Mouse (Mus musculus): Measurements from ENCODE around the gene Slc15a3.

DNA sequence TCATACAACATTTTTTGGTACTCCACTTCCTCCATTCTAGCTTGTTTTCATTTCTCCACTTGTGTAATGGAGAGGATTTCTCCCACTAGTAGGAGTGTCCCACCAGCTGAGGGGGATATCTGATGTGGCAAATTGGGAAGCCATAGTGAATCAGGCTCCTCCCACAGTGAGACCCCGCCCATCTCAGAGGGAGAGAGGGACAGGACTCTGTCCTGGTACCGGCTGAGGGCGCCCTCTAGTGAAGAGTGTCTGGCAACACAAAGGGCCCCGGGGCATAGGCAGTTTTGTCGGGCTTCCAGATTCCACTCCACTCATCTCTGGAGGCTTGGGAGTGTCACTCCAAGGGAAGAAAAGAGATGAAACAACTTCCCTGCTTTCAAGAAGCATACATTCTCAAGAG lies 8.1 kb upstream of the Slc15a3 start:
- TF ChIP-seq CTCF (IDR thresholded peaks at IDR 0.05; ENCODE audit: low read depth) (peak; percentile 66), EP300 (IDR thresholded peaks at IDR 0.05; ENCODE audit: low read depth) (no peak)
